Mouse (Mus musculus) spleen, adult 2 months (tissue): Measurements from ENCODE around the gene Zcchc4. TPM values are rescaled to one million over a fixed set of nuclear protein-coding genes. Genes with fewer than 3 reads are reported as not detected.

Source experiments
- DNase-seq, 2 experiments: peaks; one replicate each; pipeline versions ENCODE4 v3.0.0 to v3.0.0-alpha.2; 2012 to 2021; ENCODE audit warnings: low spot score in 2 of 2, low read depth in 1 of 2
- H3K27ac ChIP-seq: fragments of 200-500 bp; 2 replicates; pipeline ENCODE4 v1.5.1; 2012; ENCODE audit warnings: low read length, inconsistent platforms; ENCODE audit not compliant: insufficient read depth
- H3K27me3 ChIP-seq: fragments of 200-500 bp; 2 replicates; pipeline ENCODE4 v1.6.1; 2012; ENCODE audit warnings: mild to moderate bottlenecking, moderate library complexity, low read length, inconsistent platforms; ENCODE audit not compliant: control insufficient read depth, insufficient read depth
- H3K36me3 ChIP-seq: fragments of 200-500 bp; 2 replicates; pipeline ENCODE4 v1.6.1; 2012; ENCODE audit warnings: mild to moderate bottlenecking, low read length, inconsistent platforms; ENCODE audit not compliant: control insufficient read depth, insufficient read depth
- H3K4me1 ChIP-seq: fragments of 200-500 bp; 2 replicates; pipeline ENCODE4 v1.6.1; 2011; ENCODE audit warnings: inconsistent platforms; ENCODE audit not compliant: control insufficient read depth, insufficient read depth, insufficient read length
- H3K4me3 ChIP-seq: fragments of 200-500 bp; 2 replicates; pipeline ENCODE4 v1.5.1; 2011; ENCODE audit warnings: mild to moderate bottlenecking, inconsistent platforms; ENCODE audit not compliant: insufficient read depth, insufficient read length; ENCODE audit errors: extremely low read depth
- CTCF ChIP-seq: fragments of 200-500 bp; IDR thresholded peaks from 2 replicates; pipeline ENCODE4 v1.5.1; 2011; ENCODE audit warnings: mild to moderate bottlenecking, inconsistent platforms; ENCODE audit not compliant: insufficient read depth, insufficient read length, insufficient replicate concordance; ENCODE audit errors: extremely low read depth
- POLR2A ChIP-seq: fragments of 200-500 bp; IDR thresholded peaks from 2 replicates; pipeline ENCODE4 v1.6.1; 2011; ENCODE audit warnings: low read depth, low read length, inconsistent platforms
- WGBS: fragments of 180-500 bp; shearing (Covaris S2); methylation state at CpG from one replicate; pipeline ENCODE4 v1.1.7; 2018; 5-methylcytosine and 5-hydroxymethylcytosine counted together
- polyA plus RNA-seq: library from polyadenylated mRNA; depleted of rRNA; stranded (reverse); fragments of >200 nt; gene quantifications from 2 replicates; pipeline ENCODE4 v1.2.3, GENCODE M21; 2012

Zcchc4 gene
- polyA plus RNA-seq, 1 experiment = 5.0 TPM

DNA sequence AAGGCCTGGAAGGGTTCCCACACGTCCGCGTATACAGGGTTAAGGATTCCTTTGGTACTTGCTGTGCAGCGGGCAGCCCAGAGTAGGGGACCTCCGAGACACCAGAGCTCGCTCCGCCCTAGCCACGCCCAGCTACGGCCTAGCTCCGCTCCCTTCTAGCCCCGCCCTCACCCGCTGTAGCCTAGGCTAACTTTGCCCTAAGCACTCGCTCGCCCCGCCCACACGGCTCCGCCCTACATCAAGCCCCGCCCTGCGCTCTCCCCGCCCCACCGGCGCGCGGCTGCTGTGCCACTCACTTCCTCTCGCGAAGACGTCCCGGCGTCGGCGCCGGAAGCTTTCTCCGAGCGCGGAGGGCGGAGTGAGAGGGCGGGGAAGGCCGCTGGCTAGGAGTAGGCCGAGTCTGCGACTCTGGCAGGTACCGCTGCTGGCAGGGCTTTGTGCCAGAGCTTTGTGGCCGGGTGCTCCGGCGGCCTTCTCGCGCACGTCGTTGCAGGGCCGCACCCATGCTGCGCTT lies 58.6 kb downstream of the Zcchc4 start, which contains the start of gene Anapc4:
Anapc4 (plus strand) TSS at position 252 of the 514 bp plus-strand sequence.
- Histone ChIP-seq H3K36me3 (peaks cover 6% of the 10 kb centered on the region; the same call in 1 of the 2 replicates), H3K4me1 (no peaks in the 10 kb centered on the region), H3K27me3 (no peaks in the 10 kb centered on the region), H3K4me3 (peak within 1 kb of the TSS; percentile 78), H3K27ac (peak within 1 kb of the TSS; percentile 78)
- peak; percentile 94 to 100 for DNase-seq
- WGBS = under 1% methylated on average over 50 of the region's 50 CpGs
- TF ChIP-seq CTCF (no peak), POLR2A (peak; percentile 83)

DNA sequence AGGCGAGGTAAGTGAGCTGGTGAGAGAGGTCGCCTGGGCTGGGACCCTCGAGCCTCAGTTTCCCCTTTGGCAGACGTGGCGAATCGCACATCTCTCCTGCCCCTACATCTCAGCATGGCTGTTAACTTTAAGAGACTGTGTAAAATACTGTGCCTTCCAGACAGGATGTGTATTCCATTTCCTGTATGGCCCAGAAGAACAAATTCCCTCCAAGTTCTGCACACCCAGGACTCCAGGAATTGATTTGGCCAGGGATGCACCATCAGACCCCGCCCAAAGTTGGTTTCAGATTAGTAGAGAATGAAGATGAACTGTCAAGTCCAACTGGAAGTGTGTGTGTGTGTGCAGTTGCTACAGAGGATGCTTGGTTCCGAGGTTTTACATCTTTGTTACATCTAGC lies 59.2 kb downstream of the Zcchc4 start:
- no peak for DNase-seq
- Histone ChIP-seq H3K36me3 (peaks cover 7% of the 10 kb centered on the region; the same call in 1 of the 2 replicates), H3K27ac (peak overlapping the region; percentile 78), H3K4me1 (no peaks in the 10 kb centered on the region), H3K27me3 (no peaks in the 10 kb centered on the region), H3K4me3 (peak overlapping the region; percentile 78)
- no peak for TF ChIP-seq CTCF
- TF ChIP-seq POLR2A = no peak
- WGBS = 6% methylated on average over 8 of the region's 8 CpGs

DNA sequence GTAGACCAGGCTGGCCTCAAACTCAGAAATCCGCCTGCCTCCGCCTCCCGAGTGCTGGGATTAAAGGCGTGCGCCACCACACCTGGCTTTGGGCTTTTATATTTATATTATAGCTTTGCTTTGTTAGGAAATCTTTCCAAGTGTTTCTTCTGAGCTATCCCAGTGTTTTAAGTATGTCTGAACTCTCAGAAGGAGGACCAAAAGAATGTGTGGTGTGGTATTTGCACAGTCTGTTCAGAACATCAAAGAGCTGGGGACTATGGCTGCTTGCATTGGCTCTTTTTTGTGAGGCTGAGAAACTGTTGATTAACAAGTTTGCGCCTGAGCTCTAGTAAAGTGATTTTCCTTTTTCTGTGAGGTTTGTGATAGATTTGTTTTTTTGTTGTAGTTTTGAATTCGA lies 69.1 kb downstream of the Zcchc4 start:
- no peaks in the 10 kb centered on the region for H3K4me1 ChIP-seq
- TF ChIP-seq CTCF = no peak
- no peak for TF ChIP-seq POLR2A
- no peak overlapping the region for H3K27ac ChIP-seq
- DNase-seq = no peak
- 96% methylated on average over 7 of the region's 7 CpGs for WGBS
- H3K27me3 ChIP-seq = no peaks in the 10 kb centered on the region
- peaks cover 28% of the 10 kb centered on the region for H3K36me3 ChIP-seq
- H3K4me3 ChIP-seq = no peak overlapping the region

DNA sequence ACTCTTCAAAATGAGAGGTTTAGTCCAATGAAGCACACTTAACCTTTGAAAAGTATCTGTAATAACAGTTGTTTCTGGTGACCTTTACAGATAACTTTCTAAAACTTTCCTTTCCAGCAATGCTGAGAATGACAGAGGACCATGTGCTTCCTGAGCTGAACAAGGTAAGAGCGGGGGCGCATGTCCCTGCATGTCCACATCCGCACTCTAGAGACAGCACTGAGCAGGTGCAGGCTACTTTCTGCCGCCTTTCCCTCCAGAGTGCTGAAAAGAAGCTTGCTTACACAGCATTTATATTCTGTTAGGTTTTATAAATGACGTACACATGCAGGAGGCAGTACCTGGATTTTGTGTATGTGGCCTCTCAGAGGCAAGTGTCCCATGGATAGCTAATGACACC lies 80.5 kb downstream of the Zcchc4 start:
- H3K27ac ChIP-seq = no peak overlapping the region
- H3K4me3 ChIP-seq = no peak overlapping the region
- TF ChIP-seq POLR2A = no peak
- no peak for TF ChIP-seq CTCF
- no peak for DNase-seq
- 96% methylated on average over 5 of the region's 5 CpGs for WGBS
- H3K4me1 ChIP-seq = no peaks in the 10 kb centered on the region
- no peaks in the 10 kb centered on the region for H3K27me3 ChIP-seq
- peaks cover 22% of the 10 kb centered on the region for H3K36me3 ChIP-seq

DNA sequence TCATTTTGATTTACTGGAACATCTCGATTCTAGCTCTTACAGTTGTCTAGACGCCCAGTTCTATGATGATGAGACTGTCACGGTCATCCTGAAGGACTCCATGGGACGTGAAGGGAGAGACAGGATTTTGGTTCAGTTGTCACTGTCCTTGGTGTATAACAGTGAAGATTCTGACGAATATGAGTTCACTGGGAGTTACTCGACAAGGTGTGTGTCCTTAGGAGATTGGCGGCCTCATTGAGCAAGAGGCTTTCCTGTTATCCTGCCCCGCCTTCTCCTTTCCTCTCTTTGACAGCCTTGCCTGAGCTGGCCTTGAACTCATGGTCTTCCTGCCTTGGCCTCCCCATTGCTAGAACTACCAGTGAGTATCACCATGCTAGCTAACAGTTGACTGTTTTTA lies 89.2 kb downstream of the Zcchc4 start:
- Histone ChIP-seq H3K4me3 (no peak overlapping the region), H3K27me3 (no peaks in the 10 kb centered on the region), H3K27ac (no peak overlapping the region), H3K36me3 (peaks cover 26% of the 10 kb centered on the region), H3K4me1 (no peaks in the 10 kb centered on the region)
- 86% methylated on average over 8 of the region's 8 CpGs for WGBS
- TF ChIP-seq CTCF = no peak
- no peak for TF ChIP-seq POLR2A
- no peak for DNase-seq

DNA sequence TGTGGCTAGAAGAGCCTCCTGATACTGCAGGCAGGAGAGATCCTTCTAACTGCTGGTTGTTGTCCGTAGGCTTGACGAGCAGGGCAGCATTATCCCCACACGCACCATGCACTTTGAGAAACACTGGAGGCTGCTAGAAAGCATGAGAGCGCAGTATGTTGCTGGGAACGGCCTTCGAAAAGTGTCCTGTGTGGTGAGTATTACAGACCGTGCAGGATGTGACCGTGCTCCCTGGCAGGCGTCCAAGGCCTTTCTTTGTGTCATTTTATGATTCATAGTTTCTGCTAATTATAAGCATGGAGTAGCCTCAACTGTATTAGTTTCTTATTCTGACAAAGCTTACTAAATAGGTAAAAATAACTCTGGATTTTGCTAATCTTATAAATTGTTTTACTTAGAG lies 90.6 kb downstream of the Zcchc4 start:
- Histone ChIP-seq H3K4me1 (no peaks in the 10 kb centered on the region), H3K4me3 (no peak overlapping the region), H3K27me3 (no peaks in the 10 kb centered on the region), H3K27ac (peak overlapping the region; percentile 20; the same call in 1 of the 2 replicates), H3K36me3 (peaks cover 24% of the 10 kb centered on the region)
- DNase-seq = no peak
- WGBS = 42% methylated on average over 9 of the region's 9 CpGs
- no peak for TF ChIP-seq POLR2A
- TF ChIP-seq CTCF = no peak

DNA sequence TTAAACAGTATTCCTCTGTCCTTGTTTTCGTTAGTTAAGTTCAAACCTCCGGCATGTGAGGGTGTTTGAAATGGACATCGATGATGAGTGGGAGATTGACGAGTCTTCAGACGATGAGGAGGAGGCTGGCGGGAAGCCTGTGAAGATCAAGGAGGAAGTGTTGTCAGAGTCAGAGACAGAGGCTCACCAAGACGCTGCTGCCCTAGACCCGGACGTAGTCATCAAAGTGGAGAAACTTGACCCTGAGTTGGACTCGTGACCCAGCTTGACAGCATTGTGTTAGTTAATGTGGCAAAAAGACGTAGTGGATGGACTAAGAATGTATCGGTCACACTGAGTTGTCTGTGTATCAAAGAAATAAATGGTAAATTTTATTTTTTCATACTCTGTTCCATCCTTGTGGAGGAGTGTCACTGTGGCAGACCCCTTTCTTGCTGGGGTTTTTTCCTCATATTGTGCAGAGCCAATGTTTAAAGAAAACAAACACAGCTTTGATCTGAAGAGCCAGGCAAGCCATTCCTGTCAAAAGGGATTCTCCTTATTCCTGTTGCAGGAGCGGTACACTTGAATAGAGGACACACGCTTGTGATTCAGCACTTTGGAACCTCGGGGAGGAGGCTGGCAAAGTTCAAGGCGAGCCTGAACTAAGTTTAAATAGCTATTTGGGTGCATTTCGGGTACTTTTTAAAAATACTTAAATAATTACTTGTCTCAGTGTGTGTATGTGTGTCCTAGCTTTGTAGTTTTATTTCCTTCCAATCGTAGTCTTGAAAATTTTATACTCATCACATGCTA lies 91.3 kb downstream of the Zcchc4 start:
- Histone ChIP-seq H3K4me1 (no peaks in the 10 kb centered on the region), H3K4me3 (no peak overlapping the region), H3K36me3 (peaks cover 23% of the 10 kb centered on the region), H3K27ac (no peak overlapping the region), H3K27me3 (no peaks in the 10 kb centered on the region)
- no peak for DNase-seq
- WGBS = 81% methylated on average over 18 of the region's 18 CpGs
- no peak for TF ChIP-seq POLR2A
- no peak for TF ChIP-seq CTCF
